Mouse (Mus musculus) B cell, adult 2 months (primary cell): ENCODE data around the gene Noc4l.

Source experiments
- DNase-seq, 2 experiments: peaks; one replicate each; pipeline ENCODE4 v3.0.0; 2022

The Noc4l gene

GRCm38 (mm10) chr5:110608941-110609340, 44.3 kb downstream of the Noc4l start:
- no peak for DNase-seq

DNA sequence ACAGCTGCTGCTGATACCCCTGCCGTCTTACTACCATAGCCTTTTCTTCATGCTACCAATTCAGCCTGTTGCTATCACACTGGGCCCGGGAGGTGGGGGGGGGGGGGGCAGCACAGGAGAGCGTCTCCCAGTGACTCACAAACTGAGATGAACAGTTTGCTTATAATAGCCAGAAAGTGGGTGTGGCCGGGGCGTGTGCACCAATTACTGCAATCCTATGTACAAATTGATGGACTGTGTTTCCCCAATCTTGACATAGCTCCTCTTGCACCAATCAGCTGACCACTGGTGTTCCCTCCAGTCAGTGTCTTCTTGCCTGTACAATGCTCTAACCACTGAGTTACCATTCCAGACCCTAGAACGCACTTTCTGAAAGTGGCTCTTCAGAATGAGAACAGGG, 44.9 kb downstream of the Noc4l start:
- no peak for DNase-seq

GRCm38 (mm10) chr5:110607767-110608166, 45.5 kb downstream of the Noc4l start:
- DNase-seq: no peak

- DNase-seq: no peak
Measured at GRCm38 (mm10) chr5:110605531-110606221, 47.5 kb downstream of the Noc4l start.

DNA sequence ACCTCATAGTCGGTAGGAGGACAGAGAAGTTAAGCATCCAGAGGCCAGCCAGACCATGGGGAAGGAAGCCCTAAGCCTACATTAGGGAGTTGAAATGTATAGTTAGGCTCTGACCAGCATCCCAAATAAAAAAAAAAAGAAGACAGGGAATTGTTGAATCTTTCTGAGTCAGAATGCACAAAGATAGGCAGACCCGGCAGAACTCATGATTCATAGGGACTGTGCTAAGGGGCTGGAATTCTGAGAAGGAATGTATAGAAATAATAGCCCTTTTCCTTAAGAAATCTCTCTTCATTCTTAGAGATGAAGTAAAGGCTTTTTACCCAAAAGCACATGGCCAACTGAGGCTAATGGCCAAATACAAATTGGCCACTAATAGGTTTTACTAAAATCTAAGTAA, 48.9 kb downstream of the Noc4l start:
- no peak for DNase-seq

- no peak for DNase-seq
Measured at GRCm38 (mm10) chr5:110603016-110603685, 50.1 kb downstream of the Noc4l start.
